Mouse (Mus musculus): ENCODE measurements around the gene Polr2a.

- TF ChIP-seq CTCF (IDR thresholded peaks at IDR 0.05; ENCODE audit: control insufficient read depth, insufficient read depth, low read length): no peak
- TF ChIP-seq POLR2A (IDR thresholded peaks at IDR 0.05; ENCODE audit: borderline replicate concordance, control insufficient read depth, low read depth, low read length): no peak; the same call in 1 of the 2 replicates
These were observed 7.0 kb upstream of the Polr2a start, which contains the start of gene Zbtb4 for GRCm38 (mm10) chr11:69765221-69766125.
